Mouse (Mus musculus) gastrocnemius, postnatal 14 days (tissue): ENCODE measurements around the gene Wfikkn1. TPM values are rescaled to one million over a fixed set of nuclear protein-coding genes. Genes with fewer than 3 reads are reported as not detected.

ENCODE experiments used
- DNase-seq: peaks from one replicate; pipeline ENCODE4 v3.0.0; 2021; ENCODE audit warnings: mixed read lengths
- intact Hi-C: fragments of 180-260 bp; cut with DNase I; formaldehyde crosslinking; loops from one replicate; pipeline ENCODE4 v1.15.1; 2025; ENCODE audit warnings: low total_unique reads
- microRNA-seq, 2 experiments: library from miRNA; unstranded; fragments of <30 nt; microRNA quantifications; one replicate each; pipeline ENCODE4 v1.2.0; 2021
- total RNA-seq, 2 experiments: library from RNA; stranded (reverse); gene quantifications; 2 replicates each; pipeline ENCODE4 v1.2.3; 2021

The Wfikkn1 gene
- total RNA-seq, 2 experiments from 2014 or later: 0.49 to 0.55 TPM

DNA sequence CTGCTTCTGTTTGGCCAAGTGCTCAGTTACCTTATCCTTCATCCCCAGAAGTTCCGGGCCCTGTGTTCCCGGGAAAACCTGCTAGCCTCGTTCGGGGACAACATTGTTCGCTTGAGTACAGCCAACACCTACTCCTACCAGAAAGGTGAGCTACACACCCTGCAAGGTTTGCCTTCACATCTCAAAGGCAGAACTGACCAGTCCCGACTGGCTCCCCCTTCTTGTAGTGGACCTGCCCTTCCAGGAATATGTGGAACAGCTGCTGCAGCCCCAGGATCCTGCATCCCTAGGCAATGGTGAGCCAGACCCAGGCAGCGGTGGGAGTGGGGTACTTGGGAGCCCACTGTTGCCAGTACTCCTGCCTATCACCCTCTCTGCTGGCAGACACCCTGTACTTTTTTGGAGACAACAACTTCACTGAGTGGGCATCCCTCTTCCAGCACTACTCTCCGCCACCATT lies 51.1 kb downstream of the Wfikkn1 start:
- no peak for DNase-seq
- intact Hi-C loops: no loop called here

- peak; percentile 69 for DNase-seq
- intact Hi-C loops: no loop called here
Measured at GRCm38 (mm10) chr17:25828712-25829557, 51.7 kb downstream of the Wfikkn1 start, which contains the start of gene Jmjd8. Gene Jmjd8 (plus strand): TSS chr17:25828867.

DNA sequence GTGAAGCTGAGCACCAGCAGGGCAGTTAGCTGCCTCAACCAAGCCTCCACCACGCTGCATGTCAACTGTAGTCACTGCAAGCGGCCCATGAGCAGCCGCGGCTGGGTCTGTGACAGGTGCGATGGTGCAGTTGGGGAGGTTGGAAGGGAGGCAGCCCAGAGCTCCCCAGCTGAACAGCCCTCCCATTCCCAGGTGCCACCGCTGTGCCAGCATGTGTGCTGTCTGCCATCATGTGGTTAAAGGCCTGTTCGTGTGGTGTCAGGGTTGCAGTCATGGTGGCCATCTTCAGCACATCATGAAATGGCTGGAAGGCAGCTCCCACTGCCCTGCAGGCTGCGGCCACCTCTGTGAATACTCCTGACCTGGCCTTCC lies 52.4 kb downstream of the Wfikkn1 start:
- DNase-seq: no peak
- intact Hi-C loops: no loop called here

Small RNA genes lying within 50 kb of the gene (microRNA-seq; reads per million reads assigned to microRNA genes)
- 0 to 0.50 reads per million in 2 experiments for gene Mir3082

Other genes starting within 250 kb of the Wfikkn1 start
- gene Gng13, start 163.7 kb downstream of the Wfikkn1 start, total RNA-seq: not detected
- 1 to 10 TPM; 1.3 to 2.5 TPM for gene Chtf18, start 153.4 kb downstream of the Wfikkn1 start, total RNA-seq
- gene Rpusd1, start 153.2 kb downstream of the Wfikkn1 start, total RNA-seq: 1 to 10 TPM; 3.4 to 3.8 TPM
- gene Mslnl, start 144.8 kb downstream of the Wfikkn1 start, total RNA-seq: not detected
- gene Msln, start 126.5 kb downstream of the Wfikkn1 start, total RNA-seq: under 1 TPM in 1 of 2 experiments, not detected in 1; 0.74 TPM
- 10 to 100 TPM; 27.7 to 28.8 TPM for gene Narfl, start 107.1 kb downstream of the Wfikkn1 start, total RNA-seq
- gene Haghl, start 95.2 kb downstream of the Wfikkn1 start, total RNA-seq: 10 to 100 TPM; 13.9 to 16.1 TPM
- gene Ccdc78, start 94.3 kb downstream of the Wfikkn1 start, total RNA-seq: not detected
- gene Fam173a, start 88.0 kb downstream of the Wfikkn1 start, total RNA-seq: 10 to 100 TPM; 36.1 to 37.9 TPM
- not detected for gene AC134908.4, start 85.2 kb downstream of the Wfikkn1 start, total RNA-seq
- gene Metrn, start 83.7 kb downstream of the Wfikkn1 start, total RNA-seq: 10 to 100 TPM; 46.6 to 60.9 TPM
- 1 to 10 TPM in 1 of 2 experiments, under 1 TPM in 1; 0.95 to 2.2 TPM for gene Fbxl16, start 71.8 kb downstream of the Wfikkn1 start, total RNA-seq
- gene Wdr24, start 57.2 kb downstream of the Wfikkn1 start, total RNA-seq: 1 to 10 TPM; 9.1 to 9.2 TPM
- gene Jmjd8, start 52.0 kb downstream of the Wfikkn1 start, total RNA-seq: 10 to 100 TPM; 20.3 to 23.6 TPM
- 10 to 100 TPM; 80.2 to 81.3 TPM for gene Stub1, start 47.5 kb downstream of the Wfikkn1 start, total RNA-seq
- gene Rhbdl1, start 43.6 kb downstream of the Wfikkn1 start, total RNA-seq: 10 to 100 TPM; 11.7 to 12.0 TPM
- gene Gm20683, start 39.1 kb downstream of the Wfikkn1 start, total RNA-seq: 10 to 100 TPM in 1 of 2 experiments, 1 to 10 TPM in 1; 7.5 to 11.0 TPM
- gene Rhot2, start 36.0 kb downstream of the Wfikkn1 start, total RNA-seq: 10 to 100 TPM; 38.0 to 47.1 TPM
- 1 to 10 TPM; 1.6 to 2.0 TPM for gene Wdr90, start 19.4 kb downstream of the Wfikkn1 start, total RNA-seq
- gene Mcrip2, start 12.1 kb downstream of the Wfikkn1 start, total RNA-seq: 10 to 100 TPM; 52.3 to 73.3 TPM
- 10 to 100 TPM; 26.1 to 27.7 TPM for gene Mettl26, start 5.8 kb downstream of the Wfikkn1 start, total RNA-seq
- 10 to 100 TPM; 10.1 to 10.3 TPM for gene Rab40c, start 38.9 kb upstream of the Wfikkn1 start, total RNA-seq
- 10 to 100 TPM; 29.8 to 30.2 TPM for gene Pigq, start 64.1 kb upstream of the Wfikkn1 start, total RNA-seq
- gene Nhlrc4, start 64.1 kb upstream of the Wfikkn1 start, total RNA-seq: not detected
- not detected for gene A930017K11Rik, start 71.7 kb upstream of the Wfikkn1 start, total RNA-seq
- 1 to 10 TPM; 4.3 to 5.9 TPM for gene Capn15, start 104.9 kb upstream of the Wfikkn1 start, total RNA-seq
- gene Rab11fip3, start 188.7 kb upstream of the Wfikkn1 start, total RNA-seq: 10 to 100 TPM; 39.2 to 41.3 TPM
- 1 to 10 TPM; 4.0 to 4.5 TPM for gene Decr2, start 209.5 kb upstream of the Wfikkn1 start, total RNA-seq
- 1 to 10 TPM; 3.0 to 3.9 TPM for gene Nme4, start 214.7 kb upstream of the Wfikkn1 start, total RNA-seq
- 1 to 10 TPM in 1 of 2 experiments, under 1 TPM in 1; 0.80 to 1.3 TPM for gene Tmem8, start 232.4 kb upstream of the Wfikkn1 start, total RNA-seq
- 10 to 100 TPM; 55.3 to 57.7 TPM for gene Mrpl28, start 242.6 kb upstream of the Wfikkn1 start, total RNA-seq